ENCODE assay signal across 8 mouse cellular contexts in genomic region chr1:56089254-56089834, GRCm38 (mm10).
DNase-seq lines count a peak whose midpoint lies in the region; ATAC-seq lines count a peak whose summit lies in the region.

No protein-coding gene starts in this region.

- WGBS in liver, embryonic 12.5 days (ENCODE audit: insufficient replicate concordance), result 36% methylated on average over 4 of the region's 4 CpGs

- no peak overlapping the region for H3K4me2 ChIP-seq in liver, embryonic 12.5 days

- H3K9ac ChIP-seq in liver, embryonic 12.5 days, result no peak overlapping the region

- peak; percentile 16 for DNase-seq in liver
- DNase-seq in heart, postnatal 36 days, result peak; percentile 59
- DNase-seq in left cerebral cortex, adult 18-20 months (ENCODE audit: low spot score in 2 of 2), result peak; percentile 67 to 82
- peak; percentile 89 for DNase-seq in right cerebral cortex, adult 18-20 months
- DNase-seq in thymus, postnatal 14 days, result no peak

- ATAC-seq in liver, embryonic 12.5 days, result no peak
- peak; percentile 99 for ATAC-seq in frontal cortex, adult (ENCODE audit: low TSS enrichment)
- no peak for ATAC-seq in megakaryocyte-erythroid progenitor cell, adult 5-6 weeks (replicated peaks; ENCODE audit: low FRiP score, low TSS enrichment, poor library complexity, severe bottlenecking)

- H3K36me3 ChIP-seq in liver, embryonic 12.5 days, result no peaks in the 10 kb centered on the region

- no peaks in the 10 kb centered on the region for H3K4me1 ChIP-seq in liver, embryonic 12.5 days

- no peaks in the 10 kb centered on the region for H3K9me3 ChIP-seq in liver, embryonic 12.5 days (replicated peaks)

- intact Hi-C loops in heart, postnatal 36 days (cut with DNase I), result no loop called here

- no peak overlapping the region for H3K27ac ChIP-seq in liver, embryonic 12.5 days

- H3K4me3 ChIP-seq in liver, embryonic 12.5 days, result no peak overlapping the region

- no peaks in the 10 kb centered on the region for H3K27me3 ChIP-seq in liver, embryonic 12.5 days (replicated peaks)
